Mouse (Mus musculus) hematopoietic stem cell, adult 5-6 weeks (primary cell): ENCODE data around the gene Fbxl22. TPM values are rescaled to one million over a fixed set of nuclear protein-coding genes. Genes with fewer than 3 reads are reported as not detected.

Source experiments
- ATAC-seq, 2 experiments: fragments of 125-278 bp in 1 of 2; replicated peaks in 1 of 2; 2 replicates each; pipeline ENCODE4 v1.8.0; 2016 to 2017; ENCODE audit warnings: inconsistent platforms in 2 of 2, mild to moderate bottlenecking in 2 of 2, moderate number of reproducible peaks in 2 of 2, low read depth in 1 of 2, moderate TSS enrichment in 1 of 2; ENCODE audit not compliant: low FRiP score in 2 of 2, poor library complexity in 2 of 2, severe bottlenecking in 2 of 2, insufficient read depth in 1 of 2, low TSS enrichment in 1 of 2
- total RNA-seq: library from RNA; stranded (forward); fragments of 172-1452, 232-1000 nt; gene quantifications from 2 replicates; pipeline ENCODE4 v1.2.3, GENCODE M21; 2017

The Fbxl22 gene
- 2.1 and 2.3 TPM in 2 replicates for total RNA-seq

- no peak for ATAC-seq
These were observed at the start of gene Fbxl22 for GRCm38 (mm10) chr9:66514256-66514770. Gene Fbxl22 (minus strand): TSS chr9:66514593.

DNA sequence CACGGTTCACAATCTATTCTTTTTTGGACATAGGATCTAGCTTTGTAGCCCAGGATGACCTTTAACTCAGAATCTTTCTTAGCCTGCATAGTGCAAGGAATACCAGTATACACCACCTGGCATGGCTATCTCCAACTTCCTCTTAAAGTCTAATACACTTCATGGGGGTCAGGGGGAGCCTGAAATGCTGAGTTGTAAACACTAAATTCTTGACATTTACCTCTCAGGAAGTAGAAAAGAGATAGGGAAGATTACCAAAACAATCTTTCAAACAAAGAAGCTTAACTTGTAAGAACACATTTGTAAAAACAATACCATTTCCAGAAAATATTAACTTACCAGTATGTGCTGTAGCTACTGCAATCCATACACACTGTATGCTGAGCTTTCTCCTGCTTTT, 47.8 kb upstream of the Fbxl22 start:
- 0 out of 4 replicates have a peak, but pooled peaks of 1 of the 2 experiments have one; percentile 42 for ATAC-seq

- ATAC-seq = no peak
These were observed 47.1 kb upstream of the Fbxl22 start for GRCm38 (mm10) chr9:66561496-66561895.

GRCm38 (mm10) chr9:66560728-66561127, 46.3 kb upstream of the Fbxl22 start:
- ATAC-seq = no peak

GRCm38 (mm10) chr9:66560295-66560694, 45.9 kb upstream of the Fbxl22 start:
- ATAC-seq = peak; percentile 78 to 80

GRCm38 (mm10) chr9:66558971-66559370, 44.6 kb upstream of the Fbxl22 start:
- ATAC-seq = no peak

GRCm38 (mm10) chr9:66542785-66543184, 28.4 kb upstream of the Fbxl22 start:
- no peak for ATAC-seq

GRCm38 (mm10) chr9:66521595-66521994, 7.2 kb upstream of the Fbxl22 start:
- ATAC-seq = no peak

- ATAC-seq = no peak
These were observed 5.9 kb upstream of the Fbxl22 start for GRCm38 (mm10) chr9:66520299-66520698.

- ATAC-seq = no peak
These were observed 4.5 kb upstream of the Fbxl22 start for GRCm38 (mm10) chr9:66518901-66519300.

DNA sequence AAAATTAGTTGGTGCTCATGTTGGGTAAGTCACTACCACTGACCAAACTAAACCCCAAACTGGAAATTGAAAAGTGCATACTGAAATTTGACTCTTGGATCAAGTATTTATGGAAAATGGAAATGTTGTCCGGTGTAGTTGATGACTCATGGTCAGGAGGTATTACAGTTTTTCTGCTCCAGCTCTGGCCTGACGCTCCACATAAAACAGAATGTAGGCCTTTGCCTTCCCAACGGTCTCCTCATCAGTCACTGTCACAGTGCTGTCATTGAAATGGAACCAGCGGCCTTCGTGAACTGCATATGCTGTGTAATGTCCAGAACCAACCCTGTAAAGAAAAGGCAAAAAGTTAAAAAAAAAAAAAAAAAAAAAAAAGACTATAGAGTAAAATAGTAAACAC, 3.9 kb upstream of the Fbxl22 start:
- ATAC-seq = no peak

DNA sequence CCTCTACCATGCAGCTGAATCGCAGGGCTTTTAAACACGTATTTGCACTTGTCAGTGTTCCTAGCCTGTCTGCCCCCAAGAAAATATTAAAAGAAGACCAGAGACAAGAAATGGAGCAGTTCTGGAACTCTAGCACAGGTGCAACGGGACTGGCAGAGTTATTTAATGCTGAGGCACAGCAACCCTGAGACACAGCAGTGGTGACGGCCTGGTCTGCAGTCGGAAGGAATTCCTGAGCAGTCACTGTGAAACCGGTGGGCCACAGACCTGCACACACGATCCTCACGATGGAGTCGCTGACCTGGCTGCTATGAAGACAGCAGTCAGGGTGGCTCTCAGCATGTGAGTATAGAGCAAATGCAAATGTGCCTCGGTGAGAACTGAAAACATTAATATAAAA, 3.4 kb upstream of the Fbxl22 start:
- ATAC-seq = no peak

- ATAC-seq = no peak
These were observed 2.0 kb upstream of the Fbxl22 start for GRCm38 (mm10) chr9:66516296-66516940.

GRCm38 (mm10) chr9:66515680-66516210, 1.4 kb upstream of the Fbxl22 start:
- no peak for ATAC-seq

DNA sequence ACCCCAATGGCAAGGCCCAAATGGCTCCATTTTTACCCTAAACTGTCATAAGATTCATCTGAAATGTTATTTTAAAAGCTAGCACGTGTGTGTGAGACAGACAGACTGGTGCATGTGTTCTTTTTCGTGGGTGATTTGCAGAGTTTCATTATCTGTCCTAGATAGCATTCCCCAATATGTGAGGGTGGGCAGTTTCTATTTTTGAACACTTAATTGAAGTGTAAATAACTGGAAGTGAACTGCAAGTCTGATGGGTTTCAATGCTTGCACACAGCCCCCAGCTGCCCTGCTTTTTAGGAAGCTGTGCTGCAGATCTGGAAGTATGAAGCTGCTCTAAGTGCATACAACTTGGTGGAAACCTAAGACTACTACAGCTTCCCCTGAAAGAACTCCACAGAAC, 722 bp upstream of the Fbxl22 start:
- no peak for ATAC-seq

DNA sequence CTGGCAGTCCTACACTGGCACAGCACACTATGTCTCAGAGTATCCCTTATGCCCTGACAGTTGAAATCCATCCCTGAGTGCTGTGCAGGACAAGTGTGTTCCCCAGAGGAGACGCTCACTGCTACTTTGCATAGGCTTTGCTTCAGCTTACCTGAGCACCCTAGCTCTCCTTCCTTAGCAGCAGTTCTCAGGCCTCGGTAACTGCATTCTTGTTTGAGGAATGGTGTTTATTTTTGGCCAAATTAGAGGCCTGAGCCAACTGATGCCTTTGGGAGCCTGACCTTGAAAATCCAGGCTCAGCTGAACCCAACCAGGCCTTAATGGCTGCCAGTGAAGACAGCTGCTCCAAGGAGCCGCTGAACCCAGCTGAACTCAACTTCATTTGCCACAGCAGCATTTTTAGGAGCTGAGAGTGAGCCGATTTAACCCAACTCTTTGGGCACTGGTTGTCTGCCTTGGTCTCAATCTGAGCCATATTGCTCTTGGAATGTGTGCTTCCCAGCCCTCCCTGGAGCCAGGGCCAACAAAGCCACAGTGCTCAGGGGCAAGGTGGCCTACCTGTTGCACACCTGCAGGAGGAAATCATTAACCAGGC, 635 bp downstream of the Fbxl22 start:
- no peak for ATAC-seq

DNA sequence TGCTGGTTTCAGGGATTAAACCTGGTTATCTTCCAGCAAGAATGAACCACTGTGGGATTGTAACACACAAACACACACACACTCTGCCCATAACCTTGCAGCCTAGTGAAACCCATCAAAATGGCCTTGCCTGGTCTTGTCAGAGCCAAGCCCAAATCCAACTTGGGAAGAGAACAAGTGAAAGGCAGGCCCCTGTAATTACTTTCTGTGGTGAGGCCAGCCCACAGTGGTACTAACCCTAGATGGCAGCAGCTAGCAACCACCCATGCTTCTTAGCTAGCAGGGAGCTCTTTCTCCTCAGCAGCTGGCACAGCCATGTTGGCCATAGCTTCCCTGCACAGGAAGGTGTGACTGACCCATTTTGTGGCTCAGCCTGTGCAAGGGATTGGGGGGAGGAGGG, 1.2 kb downstream of the Fbxl22 start:
- ATAC-seq = no peak

GRCm38 (mm10) chr9:66512351-66512671, 2.1 kb downstream of the Fbxl22 start:
- peak; percentile 84 for ATAC-seq
